Mouse (Mus musculus): ENCODE measurements around the gene Tle3.
A peak's percentile ranks its signal among the peaks of the same experiment; 100 is the strongest.

The Tle3 gene

DNA sequence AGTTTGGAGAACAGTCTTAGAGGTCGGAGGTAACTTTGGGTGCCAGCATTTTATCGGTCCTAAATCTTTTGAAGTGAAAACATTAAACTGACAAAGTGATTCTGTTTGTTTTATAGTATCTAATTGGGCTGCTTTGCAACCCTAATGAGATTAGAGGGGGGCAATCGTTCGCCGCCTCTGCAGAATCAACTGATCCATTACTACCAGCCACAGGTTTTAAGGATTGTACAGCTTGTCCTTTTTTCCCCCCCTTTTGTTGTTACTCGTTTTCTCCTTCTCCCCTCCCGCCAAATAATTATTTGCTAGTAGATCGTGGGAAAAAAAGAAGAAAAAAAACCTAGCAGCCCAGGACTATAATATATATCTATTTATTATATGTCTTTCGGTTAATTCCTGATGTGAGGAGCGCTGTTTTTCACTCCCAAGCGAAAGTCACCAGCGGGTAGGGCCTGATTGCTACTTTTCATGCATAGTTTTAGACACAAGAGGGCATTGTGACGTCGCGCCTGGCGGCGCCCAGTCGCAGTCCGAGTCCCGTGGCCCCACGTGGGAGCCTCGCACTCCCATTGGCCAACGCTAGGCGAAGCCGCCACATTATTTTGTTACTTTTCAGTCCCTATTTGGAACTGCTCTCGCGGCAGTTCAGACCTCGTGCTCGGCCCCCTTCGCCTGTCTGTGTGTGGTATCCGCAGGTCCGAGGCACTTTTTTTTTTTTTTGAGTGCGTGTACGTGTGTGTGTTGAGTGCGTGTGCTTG lies at the start of gene Tle3:
Gene Tle3 (plus strand): TSS at position 612 of the 755 bp plus-strand sequence.
- peak; percentile 98 for DNase-seq

DNA sequence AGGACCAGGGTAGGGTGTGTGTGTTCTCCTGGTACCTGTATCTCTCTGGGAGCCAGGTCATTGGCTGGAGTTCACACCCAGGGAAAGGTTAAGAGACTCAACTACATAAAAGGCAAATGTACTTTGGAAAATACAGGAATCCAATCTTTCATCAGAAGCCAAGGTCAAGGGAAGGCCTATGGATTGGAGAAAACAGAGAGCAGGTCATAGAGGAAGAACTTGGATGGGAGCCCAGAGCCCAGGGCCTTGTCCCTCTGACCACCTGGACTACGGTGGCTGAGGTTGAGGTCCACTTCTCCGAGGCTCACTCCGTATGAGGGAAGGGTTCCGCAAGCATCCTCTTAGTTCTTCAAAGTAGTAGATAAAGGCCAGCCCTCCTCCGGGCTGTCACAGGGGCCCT lies 48.9 kb upstream of the Tle3 start:
- no peak for DNase-seq

DNA sequence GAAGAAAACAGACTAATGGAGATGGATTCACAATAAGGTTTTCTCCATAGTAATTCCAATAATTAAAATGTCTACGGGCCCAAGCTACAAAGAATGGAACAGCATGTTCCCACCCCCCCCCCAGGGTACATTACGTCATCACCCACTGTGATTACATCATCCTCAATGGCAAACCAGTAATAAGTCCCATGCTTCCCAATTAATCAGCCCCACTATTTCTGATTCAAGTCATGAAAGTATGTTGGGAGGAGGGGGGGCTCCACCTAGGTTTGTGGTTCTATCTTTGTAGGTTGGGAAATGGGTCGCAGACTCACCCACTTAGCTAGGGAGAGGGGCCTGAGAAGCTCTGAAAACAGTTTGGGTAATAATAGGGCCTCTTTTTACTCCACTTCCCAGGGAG lies 48.3 kb upstream of the Tle3 start:
- DNase-seq: no peak

DNA sequence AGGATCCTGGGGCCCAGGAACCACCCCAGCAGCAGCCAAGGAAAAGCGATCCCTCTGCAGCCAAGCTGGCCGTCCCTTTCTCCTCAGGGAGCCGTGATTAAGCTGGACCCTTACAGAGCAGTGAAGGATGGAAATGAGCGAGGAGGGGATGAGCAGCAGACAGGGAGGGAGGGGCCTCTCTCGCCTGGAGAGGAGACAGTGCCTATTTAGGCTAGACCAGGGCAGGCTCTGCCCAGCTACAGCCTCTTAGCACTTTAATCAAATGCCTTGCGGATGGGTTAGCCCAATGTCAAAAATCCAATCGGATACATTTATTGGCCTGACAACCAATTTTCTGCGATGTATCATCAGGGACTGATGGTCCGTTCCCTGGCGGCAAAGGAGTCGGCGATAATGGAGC lies 47.8 kb upstream of the Tle3 start:
- no peak for DNase-seq

DNA sequence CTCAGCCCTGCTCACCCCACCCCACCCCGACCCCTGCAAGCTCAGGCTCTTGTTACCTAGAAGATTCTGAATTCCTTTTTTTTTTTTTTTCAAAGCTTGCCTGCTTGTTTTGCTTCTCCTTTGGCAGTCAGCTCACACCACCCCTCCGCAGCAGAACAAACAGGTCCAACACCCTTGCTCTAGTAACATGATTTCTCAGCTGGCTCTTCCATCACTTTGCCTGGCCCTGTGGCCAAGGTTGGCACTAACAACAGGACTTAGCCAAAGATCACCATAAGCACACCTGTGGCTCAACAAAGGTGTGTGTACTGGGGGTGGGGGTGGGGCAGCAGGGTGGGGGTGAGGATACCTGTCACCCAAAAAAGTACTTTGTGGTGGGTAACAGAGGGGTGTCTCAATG lies 47.2 kb upstream of the Tle3 start:
- DNase-seq: no peak

DNA sequence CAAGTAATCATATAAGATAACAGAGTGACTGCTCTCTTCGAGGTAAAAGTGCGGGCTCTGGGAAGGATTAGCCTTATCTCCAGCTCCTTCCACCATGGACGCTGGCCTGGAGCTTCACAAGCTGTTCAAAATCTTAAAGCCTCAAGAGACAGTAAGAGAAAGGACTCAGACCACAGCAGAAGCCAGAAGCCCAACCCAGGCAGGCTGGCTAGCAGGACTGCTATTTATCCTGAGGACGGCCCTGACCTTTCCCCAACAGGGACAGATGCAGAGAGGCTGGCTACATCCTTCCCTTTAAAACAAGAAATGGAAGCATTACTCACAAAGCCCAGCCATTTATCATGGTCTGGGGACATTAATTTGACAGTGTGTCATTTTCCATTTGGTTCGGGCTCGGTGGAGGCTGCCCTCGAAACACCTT lies 46.2 kb upstream of the Tle3 start:
- no peak for DNase-seq

DNA sequence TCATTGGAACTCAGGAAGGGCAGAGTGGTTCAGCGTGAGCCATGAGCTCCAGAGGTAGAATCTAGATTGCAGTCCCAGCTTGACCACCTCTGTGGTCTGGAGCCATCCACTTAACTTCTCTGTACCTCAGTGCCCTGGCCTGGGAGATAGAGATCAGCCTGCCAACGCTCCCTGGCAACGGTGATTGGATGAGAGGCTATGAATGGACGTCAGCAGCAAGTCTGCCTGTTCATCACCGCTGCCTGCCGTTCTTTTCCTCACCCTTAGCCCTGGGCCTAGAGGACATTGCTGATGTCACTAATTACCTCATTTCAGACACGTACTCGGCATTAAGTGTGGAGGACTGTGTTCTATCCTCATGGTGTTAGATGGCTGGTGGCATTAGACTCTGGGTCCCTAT lies 45.2 kb upstream of the Tle3 start:
- no peak for DNase-seq

DNA sequence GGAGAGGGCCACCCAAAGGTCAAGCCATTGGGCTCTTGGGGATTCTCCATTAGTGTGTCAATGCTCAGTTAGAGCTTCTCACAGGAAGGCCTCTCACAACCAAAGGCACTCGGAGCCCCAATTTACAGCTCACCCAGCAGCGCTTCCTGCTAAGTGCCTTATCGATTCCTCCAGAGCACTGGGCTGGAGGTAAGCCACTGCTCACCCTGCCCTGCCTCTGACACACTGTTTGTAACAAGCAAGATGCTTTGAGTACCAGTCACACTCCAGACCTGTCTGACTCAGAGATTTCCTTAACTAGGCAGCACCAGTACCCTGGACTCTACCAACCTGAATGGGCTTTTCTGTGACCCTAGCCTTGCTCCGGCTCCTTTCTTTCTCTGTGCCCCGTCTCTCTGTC lies 44.0 kb upstream of the Tle3 start:
- DNase-seq: no peak

DNA sequence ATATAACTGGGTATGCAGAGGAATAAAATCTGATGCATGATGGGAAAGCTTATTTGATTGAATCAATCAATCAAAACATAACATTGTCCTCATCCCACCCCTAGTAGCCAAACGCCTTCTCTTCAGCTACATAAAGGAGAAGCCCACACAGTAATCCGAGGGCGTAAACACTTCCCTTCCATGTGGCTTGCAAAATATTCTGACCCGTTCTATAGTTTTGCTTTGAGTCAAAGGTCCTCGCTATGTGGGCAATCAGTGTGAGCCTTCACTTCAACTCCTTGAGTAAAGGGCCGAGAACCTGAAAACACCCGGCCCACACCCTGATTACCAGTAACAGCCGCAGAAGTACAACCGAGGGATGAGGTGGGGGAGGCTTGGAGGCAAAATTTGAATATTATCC lies 41.4 kb upstream of the Tle3 start:
- no peak for DNase-seq

DNA sequence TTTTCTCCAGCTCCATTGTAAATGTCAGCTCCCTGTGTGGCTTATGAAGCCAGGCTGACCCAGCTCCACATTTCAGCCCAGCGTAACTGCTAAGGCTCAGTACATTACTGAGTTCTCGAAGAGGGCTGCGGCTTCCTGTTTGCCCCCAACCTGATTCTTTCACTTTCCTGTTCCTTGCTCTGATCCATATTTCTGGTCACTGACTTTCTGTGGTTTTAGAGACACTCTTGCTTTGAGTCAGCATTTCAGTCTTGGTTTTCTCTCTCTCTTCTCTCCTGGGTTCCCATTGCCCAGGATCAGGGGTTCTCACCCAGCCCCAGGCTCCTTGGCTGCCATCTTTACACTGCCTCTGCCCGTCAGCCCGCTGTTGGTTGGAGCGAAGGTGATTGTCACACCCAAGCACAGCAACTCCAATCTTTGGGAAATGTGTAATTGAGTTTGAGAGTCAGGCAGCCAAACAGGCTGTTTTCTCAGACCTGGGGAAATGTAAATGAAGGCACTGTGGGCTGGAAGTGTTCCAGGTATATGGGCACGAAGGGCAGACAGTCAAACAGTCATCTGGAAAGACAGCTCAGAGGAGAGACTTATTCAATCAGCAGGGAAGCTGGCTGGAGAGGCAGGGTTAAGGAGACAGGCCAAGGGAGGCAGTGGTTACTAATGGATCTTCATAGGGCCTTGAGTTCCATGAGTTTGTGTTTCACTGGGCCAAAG lies 39.8 kb upstream of the Tle3 start:
- no peak for DNase-seq

DNA sequence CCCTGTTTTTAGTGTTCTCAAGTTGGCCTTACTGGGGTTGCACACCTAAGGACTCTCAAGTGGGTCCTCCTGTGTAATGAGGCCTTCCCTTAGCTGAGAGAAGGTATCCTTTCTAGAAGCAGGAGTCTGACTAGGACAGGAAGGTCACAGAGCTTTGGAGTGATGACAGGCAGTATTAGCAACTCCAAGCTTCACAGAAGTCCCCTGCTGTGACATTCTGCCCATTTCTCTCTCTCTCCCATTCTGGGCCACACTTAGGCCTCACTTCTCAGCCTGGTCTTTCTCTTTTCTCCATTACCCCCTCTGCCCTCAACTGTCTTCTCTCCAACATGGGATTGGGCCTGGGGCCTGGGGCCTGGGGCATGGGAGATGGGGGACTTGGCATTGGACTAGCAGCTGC lies 36.0 kb upstream of the Tle3 start:
- no peak for DNase-seq

DNA sequence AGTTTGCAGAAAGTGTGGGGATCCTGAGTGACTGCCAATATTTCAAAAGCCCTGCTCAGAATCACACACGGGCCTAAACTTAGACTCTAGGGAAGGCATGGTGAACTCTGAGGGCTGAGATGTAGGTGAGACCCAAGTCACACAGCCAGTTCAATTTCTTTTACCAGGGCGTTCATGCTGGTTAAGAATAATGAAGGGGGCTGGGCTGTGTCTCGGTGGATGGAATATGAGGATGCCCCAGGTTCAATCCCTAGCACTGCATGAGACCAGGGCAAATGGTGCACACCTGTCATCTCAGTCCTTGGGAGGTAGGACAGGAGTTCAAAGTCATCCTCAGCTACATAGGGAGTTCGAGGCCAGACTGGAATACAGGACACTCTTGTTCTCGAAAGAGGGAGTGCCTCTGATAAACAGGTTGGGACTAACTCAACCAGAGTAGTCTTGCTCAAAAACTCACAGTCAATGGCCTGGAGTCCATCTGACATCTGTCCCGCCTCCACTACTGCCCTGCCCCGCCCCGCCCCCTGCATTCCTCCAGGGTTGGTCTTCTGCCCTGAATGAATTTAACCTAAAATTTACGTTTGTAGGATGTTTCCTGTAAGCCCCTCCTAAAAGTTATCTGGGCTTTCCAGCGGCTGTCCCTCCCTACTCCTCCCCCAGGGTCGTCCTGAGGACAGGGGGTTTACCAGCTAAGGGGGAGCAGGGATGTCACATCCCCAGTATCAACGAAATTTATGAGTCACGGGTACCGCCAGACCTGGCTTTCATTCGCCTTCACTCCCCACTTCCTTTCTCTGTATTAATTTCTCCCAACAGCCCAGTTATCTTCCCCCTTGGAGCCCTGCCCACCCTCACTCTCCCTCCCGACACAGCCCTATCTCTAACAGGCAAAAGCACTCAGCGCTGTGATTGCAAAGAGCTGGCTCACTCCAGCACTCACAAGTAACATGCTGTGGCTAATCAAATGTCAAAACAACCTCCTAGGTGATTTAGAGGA lies 35.3 kb upstream of the Tle3 start:
- DNase-seq: no peak

DNA sequence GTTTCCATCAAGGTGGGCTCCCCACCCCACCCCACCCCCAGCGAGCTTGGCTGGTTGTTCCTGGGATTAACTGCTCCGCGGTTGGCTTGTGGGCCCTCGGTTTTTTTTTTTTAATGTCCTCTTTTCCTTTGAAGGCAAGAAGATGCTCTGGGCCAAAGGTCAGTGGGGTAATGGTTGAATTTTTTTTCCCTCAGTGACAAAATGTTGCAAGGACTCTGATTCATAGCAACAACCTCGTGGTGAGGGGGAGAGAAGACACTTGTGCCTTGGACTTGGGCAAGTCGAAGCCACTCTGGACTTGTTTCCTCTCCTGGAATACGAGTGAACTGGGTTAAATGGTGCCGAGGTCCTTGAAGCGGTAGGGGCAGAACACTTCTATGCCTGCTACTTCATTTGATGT lies 34.5 kb upstream of the Tle3 start:
- no peak for DNase-seq

DNA sequence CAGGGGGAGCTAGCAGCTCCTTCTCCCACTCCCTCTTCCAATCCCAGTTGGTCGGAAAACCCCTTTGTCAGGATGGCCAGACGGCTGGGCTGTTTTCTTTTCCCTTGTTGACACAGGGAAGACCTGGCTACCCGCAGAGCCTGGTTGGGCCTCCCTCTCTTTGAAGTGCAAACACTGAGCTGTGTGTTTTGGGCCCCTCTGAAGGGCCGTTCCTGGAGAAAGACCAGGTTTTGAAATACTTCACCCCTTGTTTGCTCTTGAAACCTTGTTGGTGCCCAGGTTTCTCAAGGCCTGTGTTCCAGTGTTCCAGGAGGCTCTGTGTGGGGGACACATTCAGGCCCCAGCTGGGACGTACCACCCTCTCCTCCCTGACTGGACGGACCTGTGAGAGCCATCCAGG lies 32.9 kb upstream of the Tle3 start:
- DNase-seq: no peak

DNA sequence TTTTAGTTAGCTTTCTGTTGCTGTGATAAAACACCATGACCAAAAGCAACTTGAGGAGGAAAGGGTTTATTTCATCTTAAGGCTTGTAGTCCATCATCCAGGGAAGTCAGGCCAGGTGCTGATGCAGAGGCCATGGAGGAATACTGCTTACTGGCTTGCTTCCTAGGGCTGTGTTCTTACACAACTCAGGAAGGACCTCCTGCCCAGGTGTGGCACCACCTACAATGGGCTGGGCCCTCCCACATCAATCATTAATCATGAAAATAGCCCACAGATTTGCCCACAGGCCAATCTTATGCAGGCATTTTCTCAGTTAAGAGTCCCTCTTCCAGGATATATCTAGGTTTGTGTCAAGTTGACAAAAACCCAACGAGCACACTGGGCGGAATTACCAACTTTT lies 31.8 kb upstream of the Tle3 start:
- DNase-seq: no peak

DNA sequence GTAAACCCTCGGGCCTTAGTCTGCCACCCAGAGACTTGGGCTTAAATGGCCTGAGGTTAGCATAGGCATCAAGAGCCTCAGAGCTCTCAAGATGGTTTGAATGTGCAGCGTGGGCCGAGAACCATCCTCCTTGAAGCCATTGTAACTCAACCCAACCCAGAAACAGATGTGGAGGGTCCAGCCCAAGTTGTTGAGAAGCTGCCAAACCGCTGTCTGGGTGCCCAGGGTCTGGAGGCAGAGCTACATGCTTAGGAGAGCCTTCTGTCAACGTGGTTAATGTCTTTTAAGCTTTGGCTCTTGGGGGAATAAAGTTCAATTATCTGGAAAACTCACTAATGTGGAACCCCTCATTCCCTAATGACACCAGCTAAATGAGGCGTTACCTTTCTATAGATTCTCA lies 29.9 kb upstream of the Tle3 start:
- DNase-seq: no peak

DNA sequence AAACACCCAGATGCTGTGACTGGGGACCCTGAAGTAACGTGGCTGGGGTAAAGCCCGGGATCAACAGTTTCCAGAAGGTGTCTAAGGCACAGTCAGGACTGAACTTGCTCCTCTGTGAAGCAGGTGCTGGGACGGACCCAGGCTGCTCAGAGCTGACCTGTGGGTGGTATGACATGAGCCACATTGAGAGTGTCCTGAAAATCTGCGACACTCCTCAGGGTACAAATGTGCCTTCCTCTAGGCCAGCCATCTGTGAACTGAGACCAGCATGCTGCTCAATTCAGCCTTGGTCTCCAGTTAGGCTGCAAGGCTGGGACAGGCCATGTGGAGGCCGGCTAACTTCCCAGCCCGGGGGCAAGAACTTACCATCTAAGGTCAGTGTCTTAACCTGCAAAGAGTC lies 27.5 kb upstream of the Tle3 start:
- DNase-seq: no peak

DNA sequence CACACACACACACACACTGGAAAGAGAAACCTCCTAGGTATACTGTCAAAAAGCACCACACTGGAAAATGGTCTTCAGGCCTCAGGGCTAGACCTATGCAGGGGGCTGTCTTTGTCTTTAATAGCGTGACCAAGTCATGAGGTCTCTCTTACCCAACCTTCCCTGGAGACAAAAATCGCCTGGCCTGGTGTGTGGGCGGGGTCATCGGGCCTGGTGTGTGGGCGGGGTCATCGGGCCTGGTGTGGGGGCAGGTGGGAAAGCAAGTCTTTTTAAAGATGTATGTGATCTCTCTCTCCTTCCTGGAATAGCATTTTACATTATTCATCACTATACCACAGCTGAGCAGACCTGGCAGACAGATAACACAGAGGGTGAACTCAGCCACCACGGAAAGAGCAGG lies 25.2 kb upstream of the Tle3 start:
- no peak for DNase-seq

DNA sequence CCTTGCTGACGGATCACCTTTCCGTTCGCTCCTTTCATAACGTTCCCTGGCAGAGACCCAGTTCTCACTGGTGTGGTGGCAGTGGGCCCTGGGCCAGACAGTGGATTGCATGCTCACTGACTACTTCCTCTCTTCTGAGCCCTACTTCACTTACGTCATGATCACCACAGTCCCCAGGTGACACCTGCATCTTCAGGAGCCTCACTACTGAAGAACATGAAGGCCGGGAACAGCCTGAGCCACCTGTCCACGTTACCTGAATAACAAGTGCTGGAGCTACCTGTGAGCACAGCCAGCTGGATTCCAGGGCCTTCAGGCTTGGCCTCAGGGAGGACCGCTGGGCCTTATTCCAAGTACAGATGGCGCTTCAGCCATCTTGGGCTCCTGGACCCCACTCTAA lies 24.1 kb upstream of the Tle3 start:
- DNase-seq: peak; percentile 23

DNA sequence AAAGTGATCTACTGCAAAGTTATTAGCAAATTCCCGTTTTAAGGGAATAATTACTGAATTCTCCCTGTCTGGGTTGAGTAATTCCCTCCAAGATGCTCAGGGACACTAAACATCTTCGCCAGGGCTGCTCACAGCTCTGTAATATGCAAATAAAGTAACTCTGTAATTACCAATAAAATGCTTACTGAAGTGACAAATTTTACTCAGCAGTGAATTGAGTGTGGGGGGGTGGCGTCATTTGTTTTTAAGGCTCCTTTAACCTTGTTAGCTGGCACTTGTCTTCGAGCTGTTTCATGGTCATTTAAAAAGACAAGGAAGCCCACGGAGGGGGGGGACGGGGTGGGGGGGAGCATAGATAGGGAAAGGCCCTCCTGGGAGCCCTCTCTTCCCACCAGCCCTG lies 23.6 kb upstream of the Tle3 start:
- no peak for DNase-seq

DNA sequence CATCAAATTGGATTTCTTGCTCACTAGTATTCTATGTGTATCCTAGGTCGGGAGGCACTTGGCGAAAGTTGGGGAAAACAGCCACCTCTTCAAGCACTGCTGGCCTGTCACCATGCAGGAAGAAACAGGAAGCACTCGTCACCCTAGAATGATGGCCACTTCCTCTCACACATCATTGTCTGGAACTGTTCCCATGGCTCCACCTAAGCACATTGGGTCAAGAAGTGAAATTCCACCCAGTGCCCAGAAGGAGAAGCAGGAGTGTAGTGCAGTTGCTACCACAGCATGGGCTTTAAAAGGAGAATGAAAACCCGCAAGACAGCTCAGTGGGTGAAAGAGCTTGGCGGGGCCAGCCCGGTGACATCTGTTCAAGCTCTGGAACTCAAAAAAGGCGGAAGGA lies 22.5 kb upstream of the Tle3 start:
- DNase-seq: no peak

DNA sequence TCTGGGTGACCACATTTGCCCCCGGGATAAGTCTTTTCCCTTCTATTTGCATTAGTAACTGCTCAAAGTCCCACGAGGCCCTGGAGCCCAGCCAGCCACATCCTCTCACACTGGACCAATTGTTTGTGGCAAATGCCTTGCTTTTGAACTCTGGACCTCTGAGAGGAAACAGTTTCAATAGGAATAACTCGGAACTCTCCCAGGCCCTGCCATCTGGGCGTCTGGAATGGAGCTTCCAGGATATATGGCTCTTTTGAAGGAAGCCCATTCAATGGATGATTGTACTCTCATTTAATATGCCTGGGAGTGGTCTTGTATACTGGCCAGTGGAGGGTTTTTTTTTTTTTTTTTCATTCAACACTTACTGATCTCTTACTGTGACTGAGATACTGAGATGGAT lies 21.0 kb upstream of the Tle3 start:
- DNase-seq: no peak

DNA sequence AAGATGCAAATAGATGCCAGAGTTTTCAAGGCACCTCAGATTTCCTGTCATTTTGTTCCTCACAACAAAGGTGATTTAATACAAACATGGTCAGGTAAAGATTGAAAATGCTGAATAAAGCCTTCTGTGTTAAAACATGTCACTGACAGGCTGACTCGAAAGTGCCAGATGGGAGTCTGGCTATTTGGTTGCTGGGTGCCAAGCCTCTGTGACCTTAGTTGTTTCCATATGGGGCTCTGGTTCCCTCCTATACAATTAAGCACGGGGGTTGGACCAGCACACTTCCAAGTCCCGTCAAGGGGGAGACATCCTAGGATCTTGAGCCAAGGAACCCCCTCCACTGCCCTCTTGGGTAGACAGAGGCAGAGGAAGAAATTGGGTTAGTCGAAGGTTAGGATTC lies 13.2 kb upstream of the Tle3 start:
- no peak for DNase-seq

DNA sequence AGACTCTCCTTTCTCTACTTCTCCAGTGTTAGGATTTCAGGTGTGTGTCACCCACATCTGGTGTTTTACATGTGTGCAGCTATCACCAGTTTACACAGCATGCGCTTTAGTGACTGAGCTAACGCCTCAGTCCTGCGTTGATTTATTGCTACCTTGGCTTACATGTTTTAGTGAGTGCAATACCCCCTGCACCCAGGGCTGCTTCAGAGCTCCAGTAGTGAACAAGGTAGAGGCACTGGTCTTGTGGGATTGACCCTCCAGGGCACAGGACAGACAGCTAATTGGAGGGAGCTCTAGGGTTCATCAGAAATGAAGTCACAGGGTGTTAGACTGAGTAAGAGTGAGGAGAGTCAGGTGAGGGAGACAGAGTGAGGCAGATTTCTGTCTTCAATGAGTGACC lies 12.4 kb upstream of the Tle3 start:
- DNase-seq: no peak

Data from cerebellum, adult 11 months (tissue).